Mouse (Mus musculus): ENCODE measurements around the gene 6430550D23Rik.

GRCm38 (mm10) chr2:156007888-156008532 lies at the start of gene 6430550D23Rik, which contains the start of gene Ergic3:
- TF ChIP-seq CTCF (IDR thresholded peaks at IDR 0.05; ENCODE audit: borderline replicate concordance, insufficient read depth, low read length) (no peak), POLR2A (IDR thresholded peaks at IDR 0.05; ENCODE audit: low read depth, low read length) (peak; percentile 57)

All from embryonic fibroblast, embryonic 13.5 days (primary cell).